Mouse (Mus musculus) frontal cortex, adult 2 months (tissue): ENCODE results near the gene Tceanc2. TPM values are rescaled to one million over a fixed set of nuclear protein-coding genes. Genes with fewer than 3 reads are reported as not detected.
A peak's percentile ranks its signal among the peaks of the same experiment; 100 is the strongest.

Source experiments
- DNase-seq, 2 experiments: peaks; one replicate each; pipeline ENCODE4 v3.0.0; 2022; ENCODE audit warnings: low spot score in 1 of 2; ENCODE audit errors: extremely low spot score in 1 of 2
- polyA plus RNA-seq: library from polyadenylated mRNA; depleted of rRNA; stranded (reverse); fragments of >200 nt; gene quantifications from 2 replicates; pipeline ENCODE4 v1.2.3, GENCODE M21; 2012; rRNA removed

Gene Tceanc2
- 7.2 and 8.1 TPM in 2 replicates for polyA plus RNA-seq

- peak in 1 of 2 experiments; percentile 53 for DNase-seq
These were observed at the start of gene Tceanc2 for GRCm38 (mm10) chr4:107178830-107179490. Tceanc2 (minus strand) TSS chr4:107179116.

GRCm38 (mm10) chr4:107226313-107226712 is 47.4 kb upstream of the Tceanc2 start:
- DNase-seq: no peak

GRCm38 (mm10) chr4:107223225-107224204 is 44.6 kb upstream of the Tceanc2 start:
- no peak for DNase-seq

GRCm38 (mm10) chr4:107221524-107221923 is 42.6 kb upstream of the Tceanc2 start:
- DNase-seq: no peak

- no peak for DNase-seq
These were observed 38.7 kb upstream of the Tceanc2 start for GRCm38 (mm10) chr4:107217574-107217973.

GRCm38 (mm10) chr4:107213279-107214011 is 34.5 kb upstream of the Tceanc2 start:
- no peak for DNase-seq

GRCm38 (mm10) chr4:107211936-107212335 is 33.0 kb upstream of the Tceanc2 start:
- DNase-seq: no peak

GRCm38 (mm10) chr4:107211465-107211864 is 32.5 kb upstream of the Tceanc2 start:
- peak; percentile 10 to 25 for DNase-seq

GRCm38 (mm10) chr4:107210483-107211097 is 31.7 kb upstream of the Tceanc2 start:
- DNase-seq: no peak

GRCm38 (mm10) chr4:107208880-107209279 is 30.0 kb upstream of the Tceanc2 start, which contains the start of gene Ldlrad1:
Ldlrad1 (plus strand) TSS chr4:107209180.
- DNase-seq: no peak

GRCm38 (mm10) chr4:107207016-107207415 is 28.1 kb upstream of the Tceanc2 start:
- no peak for DNase-seq

GRCm38 (mm10) chr4:107203001-107203400 is 24.1 kb upstream of the Tceanc2 start:
- DNase-seq: no peak

- DNase-seq: no peak
These were observed 22.9 kb upstream of the Tceanc2 start for GRCm38 (mm10) chr4:107201779-107202178.

GRCm38 (mm10) chr4:107198072-107198471 is 19.2 kb upstream of the Tceanc2 start:
- DNase-seq: peak in 1 of 2 experiments; percentile 27

- DNase-seq: no peak
These were observed 17.5 kb upstream of the Tceanc2 start for GRCm38 (mm10) chr4:107196454-107196853.

GRCm38 (mm10) chr4:107193841-107194240 is 14.9 kb upstream of the Tceanc2 start:
- DNase-seq: no peak

GRCm38 (mm10) chr4:107185703-107186102 is 6.8 kb upstream of the Tceanc2 start:
- no peak for DNase-seq

- no peak for DNase-seq
These were observed 4.3 kb upstream of the Tceanc2 start for GRCm38 (mm10) chr4:107183203-107183602.

GRCm38 (mm10) chr4:107182796-107183195 is 3.9 kb upstream of the Tceanc2 start:
- DNase-seq: no peak

- no peak for DNase-seq
These were observed 3.0 kb upstream of the Tceanc2 start for GRCm38 (mm10) chr4:107181866-107182265.
